Mouse (Mus musculus) liver, postnatal 0 days (tissue): ENCODE results near the gene Slc29a1. TPM values are rescaled to one million over a fixed set of nuclear protein-coding genes. Genes with fewer than 3 reads are reported as not detected.

Experiments used
- ATAC-seq: fragments of 200-750 bp; cut with Nextera tagmentation; 2 replicates; pipeline ENCODE4 v1.8.0; 2017; ENCODE audit warnings: mild to moderate bottlenecking, moderate library complexity
- DNase-seq: peaks from one replicate; pipeline ENCODE4 v3.0.0-alpha.2; 2016
- H3K27ac ChIP-seq: fragments of 300-500 bp; sonication (generic); 2 replicates; pipeline ENCODE4 v1.5.1; 2014; ENCODE audit warnings: antibody characterized with exemption, moderate library complexity, mild to moderate bottlenecking, low read depth
- H3K27me3 ChIP-seq: fragments of 300-500 bp; sonication (generic); 2 replicates; pipeline ENCODE4 v1.6.1; 2014; ENCODE audit warnings: low read length, control low read depth, mixed read lengths; ENCODE audit not compliant: insufficient read depth
- H3K36me3 ChIP-seq: fragments of 300-500 bp; sonication (generic); replicated peaks from 2 replicates; pipeline ENCODE4 v1.6.1; 2014; ENCODE audit warnings: mild to moderate bottlenecking, control low read depth, low read length, moderate library complexity, mixed read lengths; ENCODE audit not compliant: insufficient read depth
- H3K4me1 ChIP-seq: fragments of 300-500 bp; sonication (generic); 2 replicates; pipeline ENCODE4 v1.6.1; 2014; ENCODE audit warnings: antibody characterized with exemption, mild to moderate bottlenecking, control low read depth; ENCODE audit not compliant: insufficient read depth
- H3K4me2 ChIP-seq: fragments of 300-500 bp; sonication (generic); 2 replicates; pipeline ENCODE4 v1.6.1; 2014; ENCODE audit warnings: low read depth, mild to moderate bottlenecking, low read length, moderate library complexity, mixed read lengths
- H3K4me3 ChIP-seq: fragments of 300-500 bp; sonication (generic); 2 replicates; pipeline ENCODE4 v1.5.1; 2014; ENCODE audit warnings: low read depth, low read length
- H3K9ac ChIP-seq: fragments of 300-500 bp; sonication (generic); replicated peaks from 2 replicates; pipeline ENCODE4 v1.6.1; 2014; ENCODE audit warnings: mild to moderate bottlenecking, moderate library complexity
- H3K9me3 ChIP-seq: fragments of 300-500 bp; sonication (generic); 2 replicates; pipeline ENCODE4 v1.6.1; 2016; ENCODE audit warnings: mild to moderate bottlenecking, control low read depth, low read length, mixed read lengths
- CTCF ChIP-seq: sonication (generic); IDR thresholded peaks from 2 replicates; pipeline ENCODE4 v1.5.1; 2016; ENCODE audit warnings: antibody characterized with exemption, low read depth
- EP300 ChIP-seq: IDR thresholded peaks from 2 replicates; pipeline ENCODE4 v1.6.1; 2016; ENCODE audit warnings: antibody characterized with exemption, low read depth, mild to moderate bottlenecking
- WGBS: fragments of 180-500 bp; shearing (Covaris S2); extraction: QIAGEN DNeasy Blood & Tissue Kit; methylation state at CpG from one replicate; pipeline ENCODE4 v1.1.7; 2014; ENCODE audit not compliant: insufficient replicate concordance; 5-methylcytosine and 5-hydroxymethylcytosine counted together
- polyA plus RNA-seq: library from polyadenylated mRNA; unstranded; fragments of >200 nt; fragmentation: Nextera tagmentation; extraction: Ambion mirVana; gene quantifications from 2 replicates; pipeline ENCODE4 v1.2.1, GENCODE M21; 2015

Slc29a1 gene
- polyA plus RNA-seq, 1 experiment from 2014 or later: 91.6 TPM

DNA sequence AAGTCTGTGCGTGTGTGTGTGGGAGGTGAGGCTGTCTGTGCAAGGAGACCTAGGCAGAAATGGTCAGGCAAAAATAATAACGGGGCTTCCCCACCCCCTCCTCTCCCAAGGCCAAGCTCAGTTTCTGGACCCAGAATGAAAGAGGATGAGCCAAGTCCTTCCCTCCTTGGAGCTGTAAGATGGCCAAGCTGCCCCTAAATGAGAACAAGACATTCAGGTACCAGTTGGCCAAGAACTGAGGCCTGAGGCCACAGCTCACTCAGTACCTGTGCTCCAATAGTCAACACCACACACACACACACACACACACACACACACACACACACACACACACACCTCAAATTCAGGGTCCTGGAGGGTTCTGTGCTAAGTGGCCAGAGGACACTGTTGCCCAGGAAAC, 56.7 kb downstream of the Slc29a1 start:
- no peak overlapping the region for H3K27ac ChIP-seq
- DNase-seq: no peak
- no peaks in the 10 kb centered on the region for H3K9me3 ChIP-seq
- no peaks in the 10 kb centered on the region for H3K36me3 ChIP-seq
- peaks cover 5% of the 10 kb centered on the region; the same call in 1 of the 2 replicates for H3K4me1 ChIP-seq
- H3K4me2 ChIP-seq: no peak overlapping the region
- peaks cover 70% of the 10 kb centered on the region for H3K27me3 ChIP-seq
- 48% methylated on average over 2 of the region's 2 CpGs for WGBS
- no peak for ATAC-seq
- H3K9ac ChIP-seq: no peak overlapping the region
- no peak overlapping the region for H3K4me3 ChIP-seq
- TF ChIP-seq EP300 (no peak), CTCF (no peak)

DNA sequence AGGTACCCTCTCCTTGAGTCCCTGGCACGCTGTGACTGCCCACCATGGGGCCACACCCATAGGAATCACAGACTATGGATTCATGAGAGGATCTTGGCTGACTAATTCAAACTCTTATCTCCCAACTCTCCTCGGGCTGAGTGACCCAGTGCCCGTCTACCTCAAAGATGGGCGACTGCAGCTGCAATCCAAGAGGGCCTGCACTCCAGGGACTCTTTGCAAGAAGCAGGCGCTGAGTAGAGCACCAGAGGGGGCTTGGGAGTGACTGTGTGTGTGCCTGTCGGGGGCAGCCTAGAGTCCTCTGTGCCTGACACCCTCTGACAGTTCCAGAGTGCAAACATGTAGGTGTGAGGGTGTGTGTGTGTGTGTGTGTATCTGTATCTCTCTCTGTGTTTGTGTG, 57.3 kb downstream of the Slc29a1 start:
- no peak overlapping the region for H3K9ac ChIP-seq
- TF ChIP-seq CTCF: no peak
- no peak for TF ChIP-seq EP300
- H3K4me1 ChIP-seq: peaks cover 5% of the 10 kb centered on the region; the same call in 1 of the 2 replicates
- no peak for ATAC-seq
- 22% methylated on average over 6 of the region's 6 CpGs for WGBS
- no peaks in the 10 kb centered on the region for H3K9me3 ChIP-seq
- no peak overlapping the region for H3K4me3 ChIP-seq
- peaks cover 64% of the 10 kb centered on the region for H3K27me3 ChIP-seq
- no peak overlapping the region for H3K27ac ChIP-seq
- no peak for DNase-seq
- H3K4me2 ChIP-seq: no peak overlapping the region
- no peaks in the 10 kb centered on the region for H3K36me3 ChIP-seq

GRCm38 (mm10) chr17:45539664-45540063, 59.7 kb downstream of the Slc29a1 start:
- H3K9me3 ChIP-seq: no peaks in the 10 kb centered on the region
- H3K4me1 ChIP-seq: no peaks in the 10 kb centered on the region
- 68% methylated on average over 21 of the region's 21 CpGs for WGBS
- TF ChIP-seq EP300 (no peak), CTCF (no peak)
- no peak overlapping the region for H3K27ac ChIP-seq
- H3K4me2 ChIP-seq: no peak overlapping the region
- DNase-seq (no peak), ATAC-seq (no peak)
- no peak overlapping the region for H3K4me3 ChIP-seq
- H3K36me3 ChIP-seq: no peaks in the 10 kb centered on the region
- H3K9ac ChIP-seq: no peak overlapping the region
- H3K27me3 ChIP-seq: peaks cover 63% of the 10 kb centered on the region

DNA sequence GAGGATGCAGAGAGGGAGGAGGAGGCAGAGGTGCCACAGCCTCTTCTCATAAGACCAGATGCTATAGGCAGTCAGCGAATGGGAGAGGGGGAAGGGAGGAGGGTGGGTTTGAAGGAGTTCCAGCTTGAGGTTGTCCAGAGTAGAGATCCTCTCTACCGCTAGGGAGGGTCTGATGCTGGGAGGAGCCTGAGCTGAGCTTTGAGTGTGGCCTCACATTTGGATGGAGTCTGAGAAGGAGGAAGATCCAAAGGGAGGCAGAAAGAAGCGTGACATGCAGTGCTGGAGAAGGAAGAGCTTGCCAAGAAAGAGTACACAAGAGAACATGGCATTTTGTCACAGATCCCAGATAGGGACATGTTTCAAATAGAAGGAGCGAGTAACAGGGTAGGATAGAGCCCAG, 61.0 kb downstream of the Slc29a1 start:
- no peaks in the 10 kb centered on the region for H3K4me1 ChIP-seq
- TF ChIP-seq EP300 (no peak), CTCF (no peak)
- no peak overlapping the region for H3K27ac ChIP-seq
- no peak overlapping the region for H3K4me3 ChIP-seq
- peaks cover 55% of the 10 kb centered on the region for H3K27me3 ChIP-seq
- no peaks in the 10 kb centered on the region for H3K9me3 ChIP-seq
- no peak overlapping the region for H3K9ac ChIP-seq
- ATAC-seq: no peak
- 56% methylated on average over 4 of the region's 4 CpGs for WGBS
- no peak overlapping the region for H3K4me2 ChIP-seq
- no peaks in the 10 kb centered on the region for H3K36me3 ChIP-seq
- DNase-seq: no peak

- H3K4me3 ChIP-seq: no peak overlapping the region
- H3K27me3 ChIP-seq: peaks cover 51% of the 10 kb centered on the region
- no peak overlapping the region for H3K27ac ChIP-seq
- no peak overlapping the region for H3K4me2 ChIP-seq
- WGBS: 11% methylated on average over 5 of the region's 5 CpGs
- no peaks in the 10 kb centered on the region for H3K4me1 ChIP-seq
- H3K9ac ChIP-seq: no peak overlapping the region
- H3K9me3 ChIP-seq: no peaks in the 10 kb centered on the region
- TF ChIP-seq CTCF: no peak
- TF ChIP-seq EP300: no peak
- H3K36me3 ChIP-seq: no peaks in the 10 kb centered on the region
- ATAC-seq (no peak), DNase-seq (no peak)
These were observed 63.1 kb downstream of the Slc29a1 start for GRCm38 (mm10) chr17:45536264-45536663.

Other genes starting within 250 kb of the Slc29a1 start
- 20.9 and 21.7 TPM in 2 replicates for gene Cdc5l, start 165.9 kb downstream of the Slc29a1 start, polyA plus RNA-seq
- gene Spats1, start 124.2 kb downstream of the Slc29a1 start, polyA plus RNA-seq: not detected in 2 replicates
- 4.2 and 4.8 TPM in 2 replicates for gene Aars2, start 92.8 kb downstream of the Slc29a1 start, polyA plus RNA-seq
- not detected in 2 replicates for gene Tcte1, start 76.2 kb downstream of the Slc29a1 start, polyA plus RNA-seq
- gene Tmem151b, start 49.9 kb downstream of the Slc29a1 start, polyA plus RNA-seq: 0.13 and 0.19 TPM in 2 replicates
- gene Nfkbie, start 43.9 kb downstream of the Slc29a1 start, polyA plus RNA-seq: 2.8 and 3.0 TPM in 2 replicates
- 47.7 and 47.9 TPM in 2 replicates for gene Slc35b2, start 35.7 kb downstream of the Slc29a1 start, polyA plus RNA-seq
- 419 and 445 TPM in 2 replicates for gene Hsp90ab1, start 26.3 kb downstream of the Slc29a1 start, polyA plus RNA-seq
- gene Mymx, start 2.5 kb upstream of the Slc29a1 start, polyA plus RNA-seq: 0.19 TPM in 1 of 2 replicates, not detected in the other
- not detected in 2 replicates for gene Capn11, start 59.7 kb upstream of the Slc29a1 start, polyA plus RNA-seq
- 113 TPM in 2 replicates for gene Mrpl14, start 86.7 kb upstream of the Slc29a1 start, polyA plus RNA-seq
- gene Tmem63b, start 87.3 kb upstream of the Slc29a1 start, polyA plus RNA-seq: 15.1 and 16.9 TPM in 2 replicates
- gene 1600014C23Rik, start 134.2 kb upstream of the Slc29a1 start, polyA plus RNA-seq: not detected in 2 replicates